Mouse (Mus musculus): ENCODE data around the gene L3mbtl4.

The L3mbtl4 gene

DNA sequence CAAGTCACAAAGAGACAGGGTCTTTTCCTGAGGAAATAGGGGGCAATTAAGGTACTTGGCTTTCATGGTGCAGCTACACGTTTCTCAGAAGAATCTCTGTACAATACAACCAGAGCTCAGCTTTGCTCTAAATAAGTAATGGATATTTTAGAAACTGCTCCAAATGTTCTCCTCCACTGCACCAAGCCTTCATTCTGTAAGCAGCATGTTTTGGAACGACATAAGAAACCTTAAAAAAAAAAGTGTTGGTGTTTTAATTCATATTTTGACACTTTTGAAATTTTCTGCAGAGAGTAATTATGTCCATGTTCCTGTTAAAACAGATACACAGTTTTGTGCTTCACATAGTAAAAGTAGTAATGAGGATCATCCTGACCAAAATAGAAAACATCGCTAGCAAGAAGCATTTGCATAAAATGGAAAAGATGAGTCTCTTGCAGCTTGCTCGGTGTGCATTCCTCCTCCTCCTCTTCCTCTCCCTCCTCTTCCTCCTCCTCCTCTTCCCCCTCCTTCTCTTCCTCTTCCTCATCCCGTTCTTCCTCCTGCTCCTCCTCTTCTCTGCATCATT, 369.0 kb downstream of the L3mbtl4 start:
- DNase-seq (ENCODE audit: low read depth) = no peak

- DNase-seq (ENCODE audit: low read depth) = no peak
Measured at GRCm38 (mm10) chr17:68666528-68666927, 392.9 kb downstream of the L3mbtl4 start.

GRCm38 (mm10) chr17:68672088-68672504, 398.5 kb downstream of the L3mbtl4 start:
- DNase-seq (ENCODE audit: low read depth) = no peak

- DNase-seq (ENCODE audit: low read depth) = no peak
Measured at GRCm38 (mm10) chr17:68710701-68711100, 437.1 kb downstream of the L3mbtl4 start.

GRCm38 (mm10) chr17:68711350-68711749, 437.8 kb downstream of the L3mbtl4 start:
- no peak for DNase-seq (ENCODE audit: low read depth)

GRCm38 (mm10) chr17:68748296-68748695, 474.7 kb downstream of the L3mbtl4 start:
- no peak for DNase-seq (ENCODE audit: low read depth)

GRCm38 (mm10) chr17:68750513-68750912, 476.9 kb downstream of the L3mbtl4 start:
- no peak for DNase-seq (ENCODE audit: low read depth)

DNA sequence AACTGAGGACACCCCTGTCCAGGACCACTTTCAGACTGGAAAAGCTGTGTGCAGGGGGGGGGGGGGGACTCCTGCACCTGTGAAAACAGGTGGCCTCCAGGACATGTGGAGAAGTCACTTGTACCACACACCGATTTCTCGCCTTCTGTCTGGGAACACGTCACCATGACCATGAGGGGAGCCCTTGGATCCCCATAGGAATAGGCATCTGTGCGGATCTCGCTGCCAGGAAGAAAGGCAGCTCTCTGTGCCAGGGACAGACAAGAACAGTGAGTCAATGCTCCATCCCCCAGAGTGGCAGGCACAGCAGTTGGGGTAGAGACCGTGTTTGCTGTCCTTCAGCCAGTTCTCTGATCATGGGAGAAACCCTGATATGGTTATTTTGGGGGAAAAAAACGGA, 479.5 kb downstream of the L3mbtl4 start:
- DNase-seq (ENCODE audit: low read depth) = no peak

GRCm38 (mm10) chr17:68754789-68755188, 481.2 kb downstream of the L3mbtl4 start:
- DNase-seq (ENCODE audit: low read depth) = no peak

GRCm38 (mm10) chr17:68758428-68758827, 484.8 kb downstream of the L3mbtl4 start:
- no peak for DNase-seq (ENCODE audit: low read depth)

DNA sequence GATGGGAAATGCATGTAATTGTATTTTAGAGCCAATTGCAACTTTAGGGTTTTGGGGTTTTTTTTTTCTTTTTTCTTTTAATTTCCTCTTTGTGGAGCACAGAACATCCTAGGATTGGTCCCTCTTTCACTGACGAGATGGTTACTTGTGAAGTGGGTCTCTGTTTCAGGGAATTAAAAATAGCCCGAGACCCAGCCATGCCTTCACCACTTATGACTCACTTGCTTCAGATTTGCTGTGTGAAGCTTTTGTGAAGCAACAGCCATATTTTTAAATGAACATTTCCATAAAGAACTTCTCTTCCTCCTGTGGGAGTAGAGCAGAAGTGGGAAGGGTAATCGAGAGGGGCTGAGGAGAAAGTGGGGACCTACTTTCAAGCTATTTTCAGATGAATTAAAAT, 485.3 kb downstream of the L3mbtl4 start:
- no peak for DNase-seq (ENCODE audit: low read depth)

GRCm38 (mm10) chr17:68759978-68760377, 486.4 kb downstream of the L3mbtl4 start:
- DNase-seq (ENCODE audit: low read depth) = no peak

DNA sequence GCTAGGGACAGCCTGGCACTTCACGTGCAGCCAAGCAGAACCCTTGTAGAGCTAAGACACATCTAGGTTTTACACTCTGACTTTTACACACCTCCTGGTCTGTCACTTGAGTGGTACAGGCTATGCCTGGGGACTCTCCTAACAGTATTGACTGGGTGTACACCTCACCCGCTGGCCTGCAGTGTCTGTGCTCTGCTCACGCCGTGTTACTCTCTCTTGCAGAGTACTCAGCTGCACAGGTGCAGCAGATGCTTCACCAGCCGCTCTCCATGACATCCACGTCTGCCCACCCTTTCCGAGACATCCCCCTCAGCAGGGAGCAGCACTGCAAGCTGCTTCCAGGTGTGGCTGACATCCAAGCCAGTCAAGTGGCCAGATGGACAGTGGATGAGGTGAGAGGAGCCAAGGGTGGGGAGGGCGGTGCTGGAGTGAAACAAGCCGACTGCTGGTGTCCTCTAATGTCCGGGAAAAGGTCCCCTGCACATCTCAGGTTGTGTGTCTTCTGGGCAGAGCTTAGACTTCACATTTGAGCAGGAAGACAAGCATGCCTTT, 490.8 kb downstream of the L3mbtl4 start:
- DNase-seq (ENCODE audit: low read depth) = no peak

- DNase-seq (ENCODE audit: low read depth) = no peak
Measured at GRCm38 (mm10) chr17:68769561-68769960, 496.0 kb downstream of the L3mbtl4 start.

DNA sequence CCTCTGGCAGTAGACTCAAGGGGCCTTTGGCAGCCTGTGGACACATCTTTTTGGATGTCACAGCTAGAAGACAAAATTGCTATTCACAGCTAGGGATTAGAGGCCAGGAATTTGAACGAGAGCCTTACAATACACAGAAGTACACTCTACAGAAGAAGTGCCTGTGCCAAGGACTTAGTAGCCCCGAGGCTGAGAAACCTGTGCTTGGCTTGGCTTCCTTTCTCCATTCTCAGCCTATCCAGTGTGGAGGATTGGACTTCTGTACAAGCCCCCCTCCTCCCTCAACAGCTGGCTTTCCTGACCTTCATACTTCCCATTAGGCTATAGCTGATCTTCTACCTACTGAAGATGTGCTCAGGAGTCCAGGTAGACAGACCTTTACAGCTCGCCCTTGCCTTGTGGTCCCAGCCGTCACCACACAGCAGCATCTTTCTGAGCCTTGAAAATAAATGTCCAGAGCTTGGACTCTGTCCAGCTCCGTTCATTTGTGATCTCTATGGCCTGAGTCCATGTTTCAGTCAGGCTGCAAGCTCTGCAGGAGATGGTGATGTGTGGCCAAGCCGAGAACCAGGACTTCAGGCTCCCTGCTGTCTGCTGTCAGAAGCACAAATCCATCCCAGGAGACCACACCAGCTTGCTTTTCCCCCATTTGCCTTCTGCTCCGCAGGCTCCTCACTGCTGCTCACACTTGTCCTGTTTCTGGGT, 497.6 kb downstream of the L3mbtl4 start:
- no peak for DNase-seq (ENCODE audit: low read depth)

- DNase-seq (ENCODE audit: low read depth) = no peak
Measured at GRCm38 (mm10) chr17:68793741-68794140, 520.1 kb downstream of the L3mbtl4 start.

DNA sequence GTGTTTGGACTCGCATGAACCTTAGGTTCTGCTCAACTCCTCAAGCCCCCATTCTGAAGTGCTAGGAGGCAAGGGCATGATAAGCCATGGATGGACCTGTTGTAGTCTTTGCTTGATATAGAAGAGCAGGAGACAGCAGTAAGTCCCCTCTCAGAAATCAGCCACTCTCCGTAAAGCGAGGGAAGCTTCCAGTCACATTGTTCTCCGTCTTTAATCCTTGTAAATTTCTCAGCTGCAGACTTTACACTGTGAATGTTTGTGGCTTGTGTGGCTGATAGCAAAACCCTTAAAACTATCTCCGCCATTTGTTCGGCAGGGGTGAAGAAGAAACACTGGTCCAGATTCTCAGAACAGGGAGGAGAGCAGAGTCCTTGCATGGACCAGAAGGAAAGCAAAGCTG, 552.7 kb downstream of the L3mbtl4 start, which contains the start of gene Tmem200c:
Gene Tmem200c (plus strand): TSS at position 301 of the 400 bp plus-strand sequence.
- no peak for DNase-seq (ENCODE audit: low read depth)

All from 416B (cell line).